Mouse (Mus musculus) midbrain, embryonic 16.5 days (tissue): ENCODE measurements around the gene Copz1. TPM values are rescaled to one million over a fixed set of nuclear protein-coding genes. Genes with fewer than 3 reads are reported as not detected.

ENCODE experiments used
- ATAC-seq: fragments of 200-750 bp; cut with Nextera tagmentation; 2 replicates; pipeline ENCODE4 v1.8.0; 2017; ENCODE audit warnings: moderate TSS enrichment
- H3K27ac ChIP-seq: fragments of 300-500 bp; sonication (generic); 2 replicates; pipeline ENCODE4 v1.5.1; 2014; ENCODE audit warnings: mild to moderate bottlenecking, low read length, mixed read lengths
- H3K27me3 ChIP-seq: fragments of 300-500 bp; sonication (generic); 2 replicates; pipeline ENCODE4 v1.6.1; 2014; ENCODE audit warnings: low read depth, low read length, mixed read lengths; ENCODE audit not compliant: control insufficient read depth, insufficient read depth
- H3K36me3 ChIP-seq: fragments of 300-500 bp; sonication (generic); 2 replicates; pipeline ENCODE4 v1.6.1; 2014; ENCODE audit warnings: mild to moderate bottlenecking, low read length, moderate library complexity, mixed read lengths; ENCODE audit not compliant: control insufficient read depth, insufficient read depth
- H3K4me1 ChIP-seq: fragments of 300-500 bp; sonication (generic); 2 replicates; pipeline ENCODE4 v1.6.1; 2014; ENCODE audit warnings: mild to moderate bottlenecking, low read length, mixed read lengths; ENCODE audit not compliant: control insufficient read depth, insufficient read depth
- H3K4me2 ChIP-seq: fragments of 300-500 bp; sonication (generic); 2 replicates; pipeline ENCODE4 v1.6.1; 2014; ENCODE audit warnings: mild to moderate bottlenecking, low read length, mixed read lengths
- H3K4me3 ChIP-seq: fragments of 300-500 bp; sonication (generic); 2 replicates; pipeline ENCODE4 v1.5.1; 2014; ENCODE audit warnings: low read depth, mild to moderate bottlenecking, low read length, moderate library complexity, mixed read lengths
- H3K9ac ChIP-seq: fragments of 300-500 bp; sonication (generic); 2 replicates; pipeline ENCODE4 v1.6.1; 2014; ENCODE audit warnings: low read depth, low read length, mixed read lengths
- H3K9me3 ChIP-seq: fragments of 300-500 bp; sonication (generic); replicated peaks from 2 replicates; pipeline ENCODE4 v1.6.1; 2014; ENCODE audit warnings: mild to moderate bottlenecking, low read length, mixed read lengths; ENCODE audit not compliant: control insufficient read depth, poor library complexity, severe bottlenecking
- WGBS: fragments of 180-500 bp; shearing (Covaris S2); extraction: QIAGEN DNeasy Blood & Tissue Kit; methylation state at CpG from one replicate; pipeline ENCODE4 v1.1.7; 2014; 5-methylcytosine and 5-hydroxymethylcytosine counted together
- polyA plus RNA-seq: library from polyadenylated mRNA; unstranded; fragments of >200 nt; fragmentation: Nextera tagmentation; extraction: Ambion mirVana; gene quantifications from 2 replicates; pipeline ENCODE4 v1.2.1, GENCODE M21; 2015

Copz1 gene
- polyA plus RNA-seq, 1 experiment from 2014 or later = 200 TPM

DNA sequence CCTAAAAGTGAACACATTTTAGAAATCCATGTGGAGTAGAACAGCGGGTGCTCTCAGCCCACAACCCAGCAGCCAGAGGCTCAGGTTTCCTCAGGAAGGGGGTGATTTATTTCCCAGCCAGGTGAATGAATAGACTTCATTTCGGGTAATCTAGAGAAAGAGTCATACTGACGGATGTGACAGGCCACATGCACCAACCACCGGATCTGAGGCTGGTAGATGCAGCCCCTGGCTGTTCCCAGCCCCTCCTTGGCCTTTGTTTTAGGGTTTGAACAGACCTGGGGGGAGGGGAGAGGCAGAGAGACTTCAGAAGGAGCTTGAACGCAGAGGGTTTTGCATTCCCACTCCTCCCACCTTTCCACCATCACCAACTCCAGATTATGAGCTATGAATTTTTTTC, 23.3 kb downstream of the Copz1 start:
- H3K4me1 ChIP-seq = peaks cover 40% of the 10 kb centered on the region
- H3K9ac ChIP-seq = no peak overlapping the region
- no peaks in the 10 kb centered on the region for H3K9me3 ChIP-seq
- peaks cover 12% of the 10 kb centered on the region for H3K36me3 ChIP-seq
- H3K27me3 ChIP-seq = no peaks in the 10 kb centered on the region
- H3K4me2 ChIP-seq = no peak overlapping the region
- peak overlapping the region; percentile 96; the same call in 1 of the 2 replicates for H3K27ac ChIP-seq
- 13% methylated on average over 5 of the region's 5 CpGs for WGBS
- no peak overlapping the region for H3K4me3 ChIP-seq
- ATAC-seq = no peak

DNA sequence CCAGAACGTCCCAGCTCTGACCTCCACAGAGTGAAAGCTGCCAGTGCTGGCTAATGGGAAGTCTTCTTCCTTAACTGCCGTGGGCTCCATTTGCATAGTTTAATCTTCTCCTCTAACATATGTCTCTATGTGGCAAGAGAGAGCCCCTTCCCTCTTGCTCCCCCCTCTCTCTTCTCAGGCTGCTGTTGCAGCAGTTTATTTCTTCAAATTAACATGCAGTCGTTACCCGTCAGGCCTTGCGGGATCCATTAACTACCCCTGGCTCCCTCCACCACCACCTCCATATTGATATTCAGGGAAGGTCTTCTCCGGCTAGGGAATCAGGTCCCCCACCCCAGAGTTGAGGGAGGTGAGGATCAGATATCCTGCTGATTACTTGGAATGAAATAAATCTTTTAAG, 24.8 kb downstream of the Copz1 start:
- H3K36me3 ChIP-seq = peaks cover 6% of the 10 kb centered on the region
- peaks cover 53% of the 10 kb centered on the region for H3K4me1 ChIP-seq
- ATAC-seq = no peak
- H3K4me2 ChIP-seq = no peak overlapping the region
- H3K27me3 ChIP-seq = no peaks in the 10 kb centered on the region
- WGBS = 30% methylated on average over 6 of the region's 6 CpGs
- peak overlapping the region; percentile 96 for H3K27ac ChIP-seq
- no peak overlapping the region for H3K4me3 ChIP-seq
- no peaks in the 10 kb centered on the region for H3K9me3 ChIP-seq
- no peak overlapping the region; the same call in 1 of the 2 replicates for H3K9ac ChIP-seq

DNA sequence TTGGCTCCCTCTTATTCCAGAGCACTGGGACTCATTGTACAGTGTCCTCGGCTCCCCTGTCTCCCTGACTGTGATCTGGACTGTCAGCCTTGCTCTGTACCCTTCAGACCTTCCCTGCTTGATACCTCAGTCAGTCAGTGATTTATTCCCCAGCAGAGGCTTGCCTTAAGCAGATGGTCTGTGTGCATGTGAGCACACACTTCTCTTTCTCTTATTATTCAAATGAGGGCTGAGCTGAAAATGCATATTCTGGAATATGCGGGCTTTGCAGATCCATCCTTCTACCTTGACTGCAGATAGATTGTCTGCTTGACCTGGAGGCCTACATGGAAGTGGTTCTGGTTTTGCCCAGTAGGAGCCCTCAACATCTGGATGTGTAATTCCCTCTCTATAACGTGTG, 25.5 kb downstream of the Copz1 start:
- no peak for ATAC-seq
- Histone ChIP-seq H3K4me2 (no peak overlapping the region), H3K9ac (no peak overlapping the region; the same call in 1 of the 2 replicates)

DNA sequence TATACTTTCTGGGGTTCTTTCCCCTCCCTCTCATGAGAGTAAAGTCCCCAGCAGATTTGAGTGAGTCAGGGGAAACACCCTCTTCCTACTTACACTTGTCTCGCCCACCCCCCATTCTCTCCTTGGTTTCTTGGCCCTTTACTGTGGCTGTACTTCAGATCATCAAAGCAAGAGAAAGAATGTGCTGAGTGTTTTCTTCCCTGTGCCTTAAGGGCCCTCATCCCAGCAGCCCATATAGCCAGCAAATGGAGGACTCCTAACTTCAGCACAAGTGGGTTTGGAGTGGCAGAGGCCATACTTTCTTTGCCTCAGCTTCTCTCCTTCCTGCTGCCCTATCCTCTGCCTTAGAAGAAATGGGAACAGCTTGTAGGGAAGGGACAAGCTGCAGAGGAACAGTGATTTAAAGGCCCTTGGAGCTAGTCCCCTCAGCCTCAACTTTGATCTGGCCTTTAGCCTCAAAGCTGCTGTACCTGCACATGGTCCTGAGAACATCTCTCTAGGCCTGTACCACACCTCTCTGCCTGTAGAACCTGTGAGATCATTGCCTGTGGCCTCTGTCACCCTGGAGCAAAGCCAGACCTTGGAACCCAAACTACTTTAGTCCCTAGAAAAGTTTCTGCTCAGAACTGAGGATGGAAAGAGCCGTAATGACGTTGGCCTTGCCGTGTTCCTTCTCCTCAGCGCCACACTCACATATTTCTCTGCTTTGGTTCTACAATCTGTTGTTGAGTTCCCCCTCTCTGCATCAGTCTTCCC, 26.5 kb downstream of the Copz1 start:
- Histone ChIP-seq H3K27ac (peak overlapping the region; percentile 96), H3K9me3 (no peaks in the 10 kb centered on the region), H3K4me2 (no peak overlapping the region; the same call in 1 of the 2 replicates), H3K36me3 (no peaks in the 10 kb centered on the region; the same call in 1 of the 2 replicates), H3K9ac (peak overlapping the region; percentile 66), H3K4me1 (peaks cover 70% of the 10 kb centered on the region), H3K4me3 (no peak overlapping the region), H3K27me3 (no peaks in the 10 kb centered on the region)
- 67% methylated on average over 5 of the region's 5 CpGs for WGBS
- ATAC-seq = no peak

More for the DNA sequence above, 25.5 kb downstream of the Copz1 start:
- H3K9me3 ChIP-seq = no peaks in the 10 kb centered on the region
- peak overlapping the region; percentile 96 for H3K27ac ChIP-seq
- no peaks in the 10 kb centered on the region for H3K27me3 ChIP-seq
- H3K4me3 ChIP-seq = no peak overlapping the region
- peaks cover 60% of the 10 kb centered on the region for H3K4me1 ChIP-seq
- 32% methylated on average over 3 of the region's 3 CpGs for WGBS
- no peaks in the 10 kb centered on the region; the same call in 1 of the 2 replicates for H3K36me3 ChIP-seq

DNA sequence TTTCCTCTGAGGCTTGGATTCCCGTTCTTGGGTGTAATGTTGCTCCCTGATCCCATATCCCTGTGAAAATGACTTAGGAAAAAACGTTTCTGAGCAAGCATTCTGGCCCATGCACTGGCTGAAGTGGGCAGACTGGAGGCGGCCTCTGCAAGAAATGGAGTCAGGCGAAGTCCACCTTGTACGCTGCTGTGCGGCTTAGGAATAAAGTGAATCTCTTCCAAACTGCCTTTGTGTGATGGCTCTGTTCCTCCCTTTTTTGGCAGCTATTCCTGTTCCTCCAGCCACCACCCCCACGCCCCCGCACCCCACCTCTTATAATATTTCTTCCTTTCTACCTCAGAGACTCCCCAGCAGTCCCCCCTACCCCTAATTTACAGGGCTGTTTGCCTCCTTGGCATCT, 27.1 kb downstream of the Copz1 start:
- H3K4me1 ChIP-seq = peaks cover 76% of the 10 kb centered on the region
- H3K4me2 ChIP-seq = peak overlapping the region; percentile 57
- 9% methylated on average over 8 of the region's 8 CpGs for WGBS
- no peaks in the 10 kb centered on the region for H3K27me3 ChIP-seq
- H3K9ac ChIP-seq = peak overlapping the region; percentile 66
- ATAC-seq = peak; percentile 10
- H3K4me3 ChIP-seq = peak overlapping the region; percentile 26
- H3K36me3 ChIP-seq = no peaks in the 10 kb centered on the region; the same call in 1 of the 2 replicates
- H3K27ac ChIP-seq = peak overlapping the region; percentile 96
- no peaks in the 10 kb centered on the region for H3K9me3 ChIP-seq

DNA sequence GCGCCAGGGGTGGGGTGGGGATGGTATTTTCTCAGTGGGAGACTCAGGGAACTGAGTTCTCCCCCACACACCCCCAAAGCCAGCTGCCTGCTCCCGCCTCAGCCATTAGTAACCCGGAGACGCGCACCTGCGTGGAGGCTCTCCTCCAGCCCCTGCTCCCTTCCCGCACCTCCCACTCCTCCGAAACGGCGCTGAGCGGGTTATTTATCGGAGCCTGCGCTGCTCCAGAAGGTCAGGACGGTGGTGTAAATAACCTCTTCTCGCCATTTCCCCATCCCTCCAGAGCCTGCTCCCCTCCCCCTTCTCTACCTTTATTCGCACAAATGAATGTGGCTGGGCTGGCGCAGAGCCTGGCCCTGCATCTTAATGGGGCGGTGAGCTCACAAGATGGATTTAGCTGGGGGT, 27.6 kb downstream of the Copz1 start:
- H3K27me3 ChIP-seq = no peaks in the 10 kb centered on the region
- no peaks in the 10 kb centered on the region for H3K9me3 ChIP-seq
- H3K4me1 ChIP-seq = peaks cover 77% of the 10 kb centered on the region
- peak overlapping the region; percentile 26 for H3K4me3 ChIP-seq
- peak overlapping the region; percentile 57 for H3K4me2 ChIP-seq
- peak; percentile 60 for ATAC-seq
- no peaks in the 10 kb centered on the region; the same call in 1 of the 2 replicates for H3K36me3 ChIP-seq
- peak overlapping the region; percentile 66 for H3K9ac ChIP-seq
- H3K27ac ChIP-seq = peak overlapping the region; percentile 96
- WGBS = 6% methylated on average over 18 of the region's 18 CpGs

DNA sequence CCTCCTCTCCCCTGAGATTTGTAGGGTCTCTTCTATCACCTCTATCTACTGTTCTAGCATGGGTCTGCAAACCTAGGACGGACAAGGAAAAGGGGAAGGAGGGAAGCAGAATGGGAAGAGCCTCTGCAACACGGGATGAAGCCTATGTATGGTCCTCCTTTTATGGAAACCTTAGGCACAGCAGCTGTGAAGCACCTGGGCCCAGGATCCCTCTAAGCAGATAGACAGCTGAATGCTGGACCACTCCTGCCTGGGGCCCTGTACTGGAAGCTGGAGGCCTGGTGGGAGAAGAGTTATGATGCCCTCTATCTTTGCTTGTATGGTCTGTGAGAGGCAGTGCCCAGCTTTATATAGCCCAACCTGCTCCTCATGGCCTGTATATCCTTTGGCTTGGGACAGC, 28.0 kb downstream of the Copz1 start:
- 0% methylated on average over 2 of the region's 2 CpGs for WGBS
- H3K27me3 ChIP-seq = no peaks in the 10 kb centered on the region
- H3K27ac ChIP-seq = peak overlapping the region; percentile 96
- H3K4me2 ChIP-seq = peak overlapping the region; percentile 57
- H3K9me3 ChIP-seq = no peaks in the 10 kb centered on the region
- H3K4me3 ChIP-seq = peak overlapping the region; percentile 26; the same call in 1 of the 2 replicates
- peak overlapping the region; percentile 66 for H3K9ac ChIP-seq
- ATAC-seq = no peak
- peaks cover 77% of the 10 kb centered on the region for H3K4me1 ChIP-seq
- no peaks in the 10 kb centered on the region; the same call in 1 of the 2 replicates for H3K36me3 ChIP-seq

DNA sequence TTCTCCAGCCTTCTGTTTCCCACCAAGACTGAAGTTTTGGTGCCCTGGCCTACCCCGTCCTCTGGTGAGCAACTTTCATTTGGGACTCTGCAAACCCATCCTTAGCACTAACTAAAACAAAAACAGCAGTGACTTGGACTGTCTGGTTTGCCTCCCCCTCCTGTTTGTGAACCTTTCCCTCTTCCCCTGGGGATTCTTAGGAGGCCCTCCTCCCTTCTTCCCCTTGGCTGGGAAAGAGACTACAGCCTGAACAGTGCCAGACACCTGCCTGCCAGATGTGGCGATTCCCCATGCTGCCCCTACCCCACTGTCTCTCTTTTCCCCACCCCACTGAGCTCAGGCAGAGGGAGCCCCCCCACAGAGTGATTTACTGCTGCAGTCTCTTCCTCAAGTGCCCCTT, 28.5 kb downstream of the Copz1 start:
- H3K9me3 ChIP-seq = no peaks in the 10 kb centered on the region
- ATAC-seq = no peak
- peak overlapping the region; percentile 15 for H3K9ac ChIP-seq
- no peaks in the 10 kb centered on the region; the same call in 1 of the 2 replicates for H3K36me3 ChIP-seq
- H3K27ac ChIP-seq = peak overlapping the region; percentile 96
- WGBS = 11% methylated on average over 2 of the region's 2 CpGs
- no peak overlapping the region for H3K4me3 ChIP-seq
- H3K27me3 ChIP-seq = no peaks in the 10 kb centered on the region
- H3K4me2 ChIP-seq = peak overlapping the region; percentile 57
- H3K4me1 ChIP-seq = peaks cover 82% of the 10 kb centered on the region
